Mouse (Mus musculus): ENCODE measurements around the gene Tescl. TPM values are rescaled to one million over a fixed set of nuclear protein-coding genes. Genes with fewer than 3 reads are reported as not detected.

Tescl gene
- polyA plus RNA-seq, 1 experiment from 2014 or later, result 0.25 TPM

DNA sequence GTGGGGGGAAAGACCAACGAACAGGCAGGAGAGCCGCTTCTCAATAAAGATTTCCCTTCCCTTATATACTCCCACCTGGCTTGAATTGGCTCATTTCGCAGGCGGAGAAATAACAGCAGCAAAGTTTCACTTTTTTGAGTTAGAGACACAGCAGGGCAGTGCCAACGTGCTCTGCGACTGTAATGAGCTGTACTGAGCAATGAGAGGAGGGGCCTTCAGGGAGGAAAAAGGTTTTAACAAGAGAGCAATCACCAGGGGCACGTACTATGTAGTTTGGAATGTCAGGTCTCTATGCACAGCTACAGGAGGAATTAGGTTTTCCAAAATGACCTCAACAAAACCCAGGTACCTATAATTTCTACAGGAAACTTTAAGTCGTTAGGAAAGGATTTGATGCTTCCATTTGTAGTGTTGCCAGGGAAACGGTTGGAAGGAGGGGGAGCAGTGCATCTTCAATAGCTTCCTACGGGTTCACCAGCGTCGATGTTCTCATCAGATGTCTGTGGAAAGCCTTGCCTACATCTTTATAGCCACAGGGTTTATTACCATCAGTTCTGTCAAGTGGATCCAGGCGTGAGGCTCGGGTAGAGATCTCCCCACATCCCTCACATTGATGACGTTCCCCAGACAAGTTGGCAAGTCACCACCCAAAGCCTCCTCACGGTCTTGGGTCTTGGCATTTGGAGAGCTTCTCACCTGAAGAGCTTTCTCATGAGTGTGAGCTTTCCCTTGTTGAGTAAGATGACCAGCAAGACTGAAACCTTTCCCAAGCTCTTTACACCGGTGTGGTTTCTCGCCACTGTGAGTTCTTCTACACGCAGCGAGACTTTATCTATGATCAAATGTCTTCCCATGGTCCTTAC lies 7.2 kb downstream of the Tescl start:
- Histone ChIP-seq H3K27ac (peak overlapping the region; percentile 73; the same call in 1 of the 2 replicates), H3K9me3 (peaks cover 14% of the 10 kb centered on the region; the same call in 1 of the 2 replicates), H3K27me3 (no peaks in the 10 kb centered on the region), H3K4me2 (peak overlapping the region; percentile 57), H3K9ac (replicated peaks) (peak overlapping the region; percentile 57), H3K4me3 (replicated peaks) (peak overlapping the region; percentile 38), H3K36me3 (no peaks in the 10 kb centered on the region), H3K4me1 (replicated peaks) (peaks cover 6% of the 10 kb centered on the region)
- no peak for ATAC-seq (ENCODE audit: insufficient number of reproducible peaks, insufficient read depth, low FRiP score, low TSS enrichment, low read depth)
- WGBS, result 45% methylated on average over 20 of the region's 20 CpGs

GRCm38 (mm10) chr7:24325675-24326128 lies 8.0 kb downstream of the Tescl start:
- Histone ChIP-seq H3K4me3 (replicated peaks) (peak overlapping the region; percentile 38), H3K4me2 (peak overlapping the region; percentile 57), H3K9me3 (peaks cover 14% of the 10 kb centered on the region; the same call in 1 of the 2 replicates), H3K36me3 (no peaks in the 10 kb centered on the region), H3K9ac (replicated peaks) (peak overlapping the region; percentile 57), H3K27ac (peak overlapping the region; percentile 73), H3K27me3 (no peaks in the 10 kb centered on the region), H3K4me1 (replicated peaks) (peaks cover 6% of the 10 kb centered on the region)
- ATAC-seq (ENCODE audit: insufficient number of reproducible peaks, insufficient read depth, low FRiP score, low TSS enrichment, low read depth), result peak; percentile 74; the same call in 1 of the 2 replicates
- WGBS, result 8% methylated on average over 13 of the region's 13 CpGs

- Histone ChIP-seq H3K36me3 (no peaks in the 10 kb centered on the region), H3K27me3 (no peaks in the 10 kb centered on the region), H3K4me1 (replicated peaks) (peaks cover 6% of the 10 kb centered on the region), H3K9me3 (peaks cover 14% of the 10 kb centered on the region; the same call in 1 of the 2 replicates), H3K4me2 (peak overlapping the region; percentile 57), H3K9ac (replicated peaks) (no peak overlapping the region), H3K27ac (no peak overlapping the region), H3K4me3 (replicated peaks) (no peak overlapping the region; the same call in 1 of the 2 replicates)
- 89% methylated on average over 6 of the region's 6 CpGs for WGBS
- ATAC-seq (ENCODE audit: insufficient number of reproducible peaks, insufficient read depth, low FRiP score, low TSS enrichment, low read depth), result no peak
Measured at GRCm38 (mm10) chr7:24325197-24325596, 8.5 kb downstream of the Tescl start.

- H3K27me3 ChIP-seq, result no peaks in the 10 kb centered on the region
- no peak overlapping the region for H3K9ac ChIP-seq (replicated peaks)
- no peak for ATAC-seq (ENCODE audit: insufficient number of reproducible peaks, insufficient read depth, low FRiP score, low TSS enrichment, low read depth)
- no peak overlapping the region for H3K27ac ChIP-seq
- H3K36me3 ChIP-seq, result no peaks in the 10 kb centered on the region
- WGBS, result 74% methylated on average over 4 of the region's 4 CpGs
- H3K4me3 ChIP-seq (replicated peaks), result no peak overlapping the region
- peaks cover 6% of the 10 kb centered on the region for H3K4me1 ChIP-seq (replicated peaks)
- H3K4me2 ChIP-seq, result no peak overlapping the region
- H3K9me3 ChIP-seq, result peaks cover 14% of the 10 kb centered on the region; the same call in 1 of the 2 replicates
Measured at GRCm38 (mm10) chr7:24322593-24322992, 11.1 kb downstream of the Tescl start.

DNA sequence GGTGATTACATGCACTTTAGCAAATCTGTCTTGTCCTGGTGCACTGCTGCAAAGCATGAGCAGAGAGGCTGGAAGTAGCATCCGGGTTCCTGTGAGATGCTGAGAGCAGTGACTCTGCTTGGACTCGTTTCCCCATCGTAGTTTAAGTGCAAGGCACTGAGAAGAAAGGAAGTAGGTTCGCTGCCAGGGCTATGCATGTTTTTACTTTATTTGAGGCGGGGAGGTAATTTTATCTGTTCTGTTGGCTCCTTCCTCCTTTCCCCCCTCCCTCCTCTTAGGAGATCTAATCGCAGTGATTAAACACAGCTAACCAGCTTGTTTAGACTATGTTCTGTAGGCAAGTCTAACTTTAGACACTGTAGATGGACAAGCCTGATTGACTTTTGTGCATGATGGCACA lies 14.8 kb downstream of the Tescl start:
- no peak for ATAC-seq (ENCODE audit: insufficient number of reproducible peaks, insufficient read depth, low FRiP score, low TSS enrichment, low read depth)
- WGBS, result 61% methylated on average over 6 of the region's 6 CpGs
- Histone ChIP-seq H3K4me1 (replicated peaks) (peaks cover 6% of the 10 kb centered on the region; the same call in 1 of the 2 replicates), H3K9me3 (0 out of 2 replicates have a peak, but pooled peaks cover 3% of the 10 kb centered on the region), H3K27ac (no peak overlapping the region), H3K4me2 (no peak overlapping the region), H3K9ac (replicated peaks) (no peak overlapping the region), H3K27me3 (no peaks in the 10 kb centered on the region), H3K36me3 (peaks cover 2% of the 10 kb centered on the region; the same call in 1 of the 2 replicates), H3K4me3 (replicated peaks) (no peak overlapping the region)

DNA sequence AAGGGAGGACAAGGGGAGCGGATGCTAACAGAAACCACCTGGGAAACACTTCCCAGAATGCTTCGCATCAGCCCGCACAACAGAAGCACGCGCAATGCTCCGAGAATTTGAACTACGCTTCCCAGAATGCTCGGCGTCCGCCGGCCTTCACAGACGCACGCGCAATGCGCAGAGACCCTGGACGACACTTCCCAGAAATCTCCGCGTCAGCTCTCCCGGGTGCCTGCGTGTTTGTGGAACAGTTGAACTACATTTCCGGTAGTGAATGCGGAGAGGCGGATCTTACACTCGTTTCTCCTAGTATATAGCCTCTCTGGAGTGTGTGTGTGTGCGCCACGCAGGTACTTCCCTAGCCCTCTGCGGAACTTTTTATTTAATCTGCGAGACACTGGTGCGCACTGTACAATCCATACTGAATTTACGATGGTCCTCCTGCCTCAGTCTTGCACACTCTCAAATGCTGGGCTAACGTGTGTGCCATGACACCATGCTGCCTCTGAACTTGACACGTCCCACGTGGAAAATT lies 17.1 kb downstream of the Tescl start, which contains the start of gene Zfp94:
Zfp94 (minus strand) TSS at position 100 of the 526 bp plus-strand sequence.
- Histone ChIP-seq H3K27ac (peak within 1 kb of the TSS; percentile 79), H3K4me2 (peak within 1 kb of the TSS; percentile 82)

GRCm38 (mm10) chr7:24315726-24316566 lies 17.8 kb downstream of the Tescl start:
- no peaks in the 10 kb centered on the region for H3K9me3 ChIP-seq
- H3K27me3 ChIP-seq, result no peaks in the 10 kb centered on the region
- peak overlapping the region; percentile 55 for H3K4me3 ChIP-seq (replicated peaks)
- H3K9ac ChIP-seq (replicated peaks), result peak overlapping the region; percentile 71
- H3K4me1 ChIP-seq (replicated peaks), result peaks cover 6% of the 10 kb centered on the region; the same call in 1 of the 2 replicates
- H3K4me2 ChIP-seq, result peak overlapping the region; percentile 82
- ATAC-seq (ENCODE audit: insufficient number of reproducible peaks, insufficient read depth, low FRiP score, low TSS enrichment, low read depth), result no peak; the same call in 1 of the 2 replicates
- peak overlapping the region; percentile 74 for H3K27ac ChIP-seq
- H3K36me3 ChIP-seq, result peaks cover 22% of the 10 kb centered on the region
- WGBS, result 28% methylated on average over 29 of the region's 29 CpGs

More for the DNA sequence above, 17.1 kb downstream of the Tescl start, which contains the start of gene Zfp94:
- Histone ChIP-seq H3K4me3 (replicated peaks) (peak within 1 kb of the TSS; percentile 55), H3K27me3 (no peaks in the 10 kb centered on the region), H3K9ac (replicated peaks) (peak within 1 kb of the TSS; percentile 71), H3K4me1 (replicated peaks) (peaks cover 6% of the 10 kb centered on the region; the same call in 1 of the 2 replicates), H3K9me3 (no peaks in the 10 kb centered on the region), H3K36me3 (peaks cover 15% of the 10 kb centered on the region)
- WGBS, result 1% methylated on average over 33 of the region's 33 CpGs
- peak; percentile 91 for ATAC-seq (ENCODE audit: insufficient number of reproducible peaks, insufficient read depth, low FRiP score, low TSS enrichment, low read depth)

DNA sequence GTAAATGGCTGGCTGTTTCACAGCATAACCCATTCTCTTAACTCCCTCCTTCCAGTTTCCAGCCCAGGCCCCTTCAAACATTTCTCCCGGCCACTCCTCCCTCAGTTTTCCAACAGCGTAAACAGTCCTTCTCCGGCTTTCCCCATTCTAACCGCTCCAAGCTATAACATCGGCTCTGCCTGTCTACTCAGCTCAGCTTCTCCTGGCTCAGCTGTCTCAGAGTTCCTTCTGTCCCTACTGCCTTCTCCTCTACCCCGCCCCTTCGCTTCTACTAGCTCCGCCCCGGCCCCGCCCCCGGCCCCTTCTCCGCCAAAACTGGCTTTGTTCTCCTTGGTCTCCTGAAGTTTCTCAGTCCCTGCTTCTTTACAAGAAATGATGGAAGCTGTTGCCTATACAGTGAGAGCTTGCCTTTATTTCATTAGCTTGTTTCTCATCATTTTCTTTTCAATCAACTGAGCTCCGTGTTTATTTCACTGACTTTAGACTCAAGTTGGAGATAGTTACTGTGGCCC lies 32.9 kb downstream of the Tescl start, which contains the start of gene Zfp61:
Zfp61 (minus strand) TSS at position 462 of the 512 bp plus-strand sequence.
- Histone ChIP-seq H3K9ac (replicated peaks) (peak within 1 kb of the TSS; percentile 86), H3K9me3 (no peaks in the 10 kb centered on the region), H3K36me3 (peaks cover 46% of the 10 kb centered on the region), H3K27ac (peak within 1 kb of the TSS; percentile 97), H3K4me1 (replicated peaks) (peaks cover 14% of the 10 kb centered on the region), H3K4me2 (peak within 1 kb of the TSS; percentile 90), H3K4me3 (replicated peaks) (peak within 1 kb of the TSS; percentile 68), H3K27me3 (no peaks in the 10 kb centered on the region)
- 2% methylated on average over 13 of the region's 13 CpGs for WGBS
- peak; percentile 48 for ATAC-seq (ENCODE audit: insufficient number of reproducible peaks, insufficient read depth, low FRiP score, low TSS enrichment, low read depth)

GRCm38 (mm10) chr7:24299823-24300481 lies 33.8 kb downstream of the Tescl start:
- H3K36me3 ChIP-seq, result peaks cover 53% of the 10 kb centered on the region
- peak overlapping the region; percentile 68 for H3K4me3 ChIP-seq (replicated peaks)

More at GRCm38 (mm10) chr7:24299823-24300481, 33.8 kb downstream of the Tescl start:
- Histone ChIP-seq H3K9ac (replicated peaks) (peak overlapping the region; percentile 86), H3K4me1 (replicated peaks) (peaks cover 14% of the 10 kb centered on the region), H3K27me3 (no peaks in the 10 kb centered on the region), H3K27ac (peak overlapping the region; percentile 97), H3K9me3 (no peaks in the 10 kb centered on the region), H3K4me2 (peak overlapping the region; percentile 90)
- 2% methylated on average over 18 of the region's 18 CpGs for WGBS
- ATAC-seq (ENCODE audit: insufficient number of reproducible peaks, insufficient read depth, low FRiP score, low TSS enrichment, low read depth), result peak; percentile 20

Data from limb, embryonic 12.5 days (tissue).